In the genomic region with DNA sequence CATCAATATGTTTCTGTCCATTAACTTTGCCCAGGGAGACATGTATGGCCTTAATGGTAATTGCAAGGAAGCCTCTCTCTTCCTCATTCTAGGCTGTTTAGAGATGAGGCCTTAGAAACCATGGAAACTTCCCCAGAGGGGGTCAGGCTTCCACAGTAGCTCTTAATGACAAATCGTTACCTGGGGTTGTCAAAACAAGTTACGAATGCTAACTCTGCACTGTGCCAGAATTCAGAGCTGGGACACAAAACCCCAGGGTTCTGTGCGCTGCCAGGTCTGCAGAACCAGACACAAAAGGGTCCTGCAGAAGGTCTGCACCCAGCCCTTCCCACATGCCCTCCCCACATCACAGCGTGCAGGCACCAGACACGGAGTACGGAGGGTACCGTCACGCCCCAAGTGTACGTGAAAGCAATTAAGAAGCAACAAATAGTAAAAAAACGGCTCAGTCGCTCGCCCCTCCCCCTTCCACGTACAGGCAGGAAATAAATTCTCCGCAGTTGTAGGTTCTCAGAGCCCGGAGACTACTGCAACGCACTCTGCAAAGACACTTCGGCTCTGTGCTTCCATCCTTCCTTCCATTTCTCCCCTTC, we compare ENCODE assay signal across 10 mouse cellular contexts.
A peak's percentile ranks its signal among the peaks of the same experiment; 100 is the strongest.
DNase-seq lines count a peak whose midpoint lies in the region; ATAC-seq lines count a peak whose summit lies in the region.
"Had no signal": no experiment of that assay in that cellular context is flagged by ENCODE, and none has a peak within 500 bp of the region (broad histone marks: within the 10 kb centered on the region; RNA-seq: fewer than 3 reads in every experiment).

No protein-coding gene starts in this region.

- WGBS in hindbrain, embryonic 12.5 days = 29% methylated on average over 17 of the region's 17 CpGs
- WGBS in midbrain, embryonic 12.5 days = 40% methylated on average over 17 of the region's 17 CpGs

- no peaks in the 10 kb centered on the region for H3K27me3 ChIP-seq in hindbrain, embryonic 12.5 days
- peaks cover 4% of the 10 kb centered on the region; the same call in 1 of the 2 replicates for H3K27me3 ChIP-seq in midbrain, embryonic 12.5 days

- peaks cover 10% of the 10 kb centered on the region for H3K4me1 ChIP-seq in hindbrain, embryonic 12.5 days
- peaks cover 9% of the 10 kb centered on the region for H3K4me1 ChIP-seq in midbrain, embryonic 12.5 days

- peak; percentile 6 for DNase-seq in Muller cell, postnatal 12 days (ENCODE audit: inconsistent ontology term)
- DNase-seq in embryo, embryonic 11 days = peak; percentile 57
- DNase-seq in adrenal gland, postnatal 14 days = no peak
- no peak for DNase-seq in adrenal gland, adult 2 months
- DNase-seq in layer of hippocampus, postnatal 14 days (ENCODE audit: low spot score in 2 of 2) = no peak
- DNase-seq in B cell, adult 2 months = no peak
- DNase-seq: gastrocnemius, adult 2 months; spleen, adult 18-20 months had no signal

- H3K36me3 ChIP-seq in hindbrain, embryonic 12.5 days = no peaks in the 10 kb centered on the region
- no peaks in the 10 kb centered on the region for H3K36me3 ChIP-seq in midbrain, embryonic 12.5 days

- H3K9me3 ChIP-seq in hindbrain, embryonic 12.5 days (replicated peaks) = no peaks in the 10 kb centered on the region
- H3K9me3 ChIP-seq in midbrain, embryonic 12.5 days = no peaks in the 10 kb centered on the region

- peak; percentile 81 for ATAC-seq in hindbrain, embryonic 12.5 days (ENCODE audit: low FRiP score)
- peak; percentile 79 for ATAC-seq in midbrain, embryonic 12.5 days (ENCODE audit: low FRiP score, low read depth)

- peak overlapping the region; percentile 42; the same call in 1 of the 2 replicates for H3K27ac ChIP-seq in hindbrain, embryonic 12.5 days
- H3K27ac ChIP-seq in midbrain, embryonic 12.5 days (replicated peaks) = no peak overlapping the region; the same call in 1 of the 2 replicates
- H3K27ac ChIP-seq: gastrocnemius, adult 2 months had no signal

- H3K4me3 ChIP-seq in hindbrain, embryonic 12.5 days = no peak overlapping the region
- 0 out of 2 replicates have a peak overlapping the region, but pooled peaks have one; percentile 1 for H3K4me3 ChIP-seq in midbrain, embryonic 12.5 days
- H3K4me3 ChIP-seq: gastrocnemius, adult 2 months had no signal

- H3K4me2 ChIP-seq in hindbrain, embryonic 12.5 days (replicated peaks) = peak overlapping the region; percentile 42
- peak overlapping the region; percentile 41 for H3K4me2 ChIP-seq in midbrain, embryonic 12.5 days (replicated peaks)

- H3K9ac ChIP-seq in hindbrain, embryonic 12.5 days = no peak overlapping the region
- no peak overlapping the region for H3K9ac ChIP-seq in midbrain, embryonic 12.5 days (replicated peaks)

Comparison
In these comparisons a context has a peak if more than half of its experiments do, and no peak if none do; other contexts are left out.
1. DNase-seq: peak in Muller cell, postnatal 12 days (single experiment) and embryo, embryonic 11 days (single experiment); none in adrenal gland, postnatal 14 days (single experiment), adrenal gland, adult 2 months (single experiment), layer of hippocampus, postnatal 14 days (0 of 2) and B cell, adult 2 months (0 of 2).